Mouse (Mus musculus): Measurements from ENCODE around the gene Ywhae.

DNA sequence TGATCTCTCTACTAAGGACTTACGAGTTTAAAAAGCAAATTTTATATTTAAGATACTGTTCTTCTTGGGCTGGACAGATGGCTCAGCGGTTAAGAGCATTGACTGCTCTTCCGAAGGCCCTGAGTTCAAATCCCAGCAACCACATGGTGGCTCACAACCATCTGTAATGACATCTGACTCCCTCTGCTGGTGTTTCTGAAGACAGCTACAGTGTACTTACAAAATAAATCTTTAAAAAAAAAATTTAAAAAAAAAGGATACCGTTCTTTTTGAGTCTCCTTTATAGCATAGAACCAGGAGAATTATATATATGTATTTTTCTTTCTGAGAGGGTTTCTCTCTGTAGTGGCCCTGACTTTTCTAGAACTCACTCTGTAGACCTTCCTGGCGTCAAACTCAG is 32.1 kb upstream of the Ywhae start:
- TF ChIP-seq TAL1 (IDR thresholded peaks at IDR 0.05; ENCODE audit: low read length), result no peak
- TF ChIP-seq GATA1 (IDR thresholded peaks at IDR 0.05; ENCODE audit: low read length), result no peak

All from erythroblast, embryonic 14.5 days (primary cell).